Mouse (Mus musculus) layer of hippocampus, postnatal 14 days (tissue): ENCODE measurements around the gene Npr1. TPM values are rescaled to one million over a fixed set of nuclear protein-coding genes. Genes with fewer than 3 reads are reported as not detected.

Source experiments
- DNase-seq, 2 experiments: peaks; one replicate each; pipeline ENCODE4 v3.0.0; 2021 to 2022; ENCODE audit warnings: low spot score in 2 of 2, mixed read lengths in 1 of 2
- long read RNA-seq, 2 experiments: library from polyadenylated mRNA; stranded (forward); transcript quantifications; one replicate each; pipeline ENCODE4 v2.0.0; 2021
- total RNA-seq, 2 experiments: library from RNA; stranded (reverse); gene quantifications; 2 replicates each; pipeline ENCODE4 v1.2.3; 2021

Gene Npr1
- 1 to 10 TPM; 4.2 to 6.5 TPM for total RNA-seq
- long read RNA-seq, experiment 1, full-length matches to known transcripts, result 2 of 3 reads
- long read RNA-seq, experiment 1, partial matches to known transcripts, result 0 of 3 reads
- long read RNA-seq, experiment 1, other reads (novel, unspliced or antisense), result 1 of 3 reads
- long read RNA-seq, experiment 2, full-length matches to known transcripts, result 1 of 3 reads
- long read RNA-seq, experiment 2, partial matches to known transcripts, result 1 of 3 reads
- long read RNA-seq, experiment 2, other reads (novel, unspliced or antisense), result 1 of 3 reads

DNA sequence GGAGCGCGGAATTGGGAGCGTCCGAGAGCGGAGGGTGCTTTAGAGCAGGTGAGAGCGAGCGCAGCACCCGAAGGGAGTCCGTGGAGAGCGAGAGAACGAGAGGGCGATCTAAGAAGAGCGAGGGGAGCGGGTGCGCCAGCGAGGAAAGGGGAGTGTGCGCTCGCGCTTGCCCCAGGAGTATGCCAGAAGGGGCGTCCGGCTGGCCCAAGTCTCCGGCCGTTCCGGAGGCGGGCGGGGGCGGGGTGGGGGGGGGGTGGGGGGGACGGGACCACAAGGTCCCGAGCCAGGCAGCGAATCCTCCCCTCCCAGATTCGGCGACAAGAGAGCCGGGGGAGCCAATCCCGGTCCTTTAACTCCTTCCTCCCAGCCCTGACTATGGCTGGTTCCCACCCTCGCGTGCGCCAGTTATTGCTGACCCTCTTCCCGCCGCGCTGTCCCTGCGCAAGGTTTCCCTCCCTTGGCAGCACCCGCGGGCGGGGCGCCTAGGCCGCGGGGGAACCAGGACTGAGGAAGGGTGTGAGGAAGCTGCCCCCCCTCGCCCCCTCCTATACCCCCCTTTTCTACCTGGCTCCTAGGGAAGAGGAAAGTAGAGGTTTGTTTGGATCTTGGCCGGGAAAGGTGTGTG, at the start of gene Npr1:
TSS of gene Npr1 (minus strand) at position 181 of the 625 bp plus-strand sequence.
- no peak for DNase-seq

DNA sequence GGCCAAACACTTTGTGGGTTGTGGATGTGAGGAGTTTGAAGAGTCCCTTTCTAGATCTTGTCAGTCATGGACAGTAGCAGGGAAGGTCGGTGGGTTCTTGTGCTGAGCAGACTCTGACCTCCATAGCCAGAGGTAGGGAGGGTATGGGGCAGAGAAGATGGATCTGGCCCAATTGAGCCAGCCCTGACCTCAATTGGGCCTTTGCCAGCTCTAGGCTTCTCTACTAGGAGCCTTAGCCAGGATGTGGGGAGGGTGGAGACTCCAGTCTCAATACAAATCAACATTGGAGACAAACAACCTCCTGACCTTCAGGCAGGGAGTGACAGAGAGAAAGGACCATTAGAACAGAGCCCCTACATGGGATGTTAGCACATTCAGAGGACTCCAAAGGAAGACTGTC, 49.6 kb upstream of the Npr1 start:
- DNase-seq, result no peak

DNA sequence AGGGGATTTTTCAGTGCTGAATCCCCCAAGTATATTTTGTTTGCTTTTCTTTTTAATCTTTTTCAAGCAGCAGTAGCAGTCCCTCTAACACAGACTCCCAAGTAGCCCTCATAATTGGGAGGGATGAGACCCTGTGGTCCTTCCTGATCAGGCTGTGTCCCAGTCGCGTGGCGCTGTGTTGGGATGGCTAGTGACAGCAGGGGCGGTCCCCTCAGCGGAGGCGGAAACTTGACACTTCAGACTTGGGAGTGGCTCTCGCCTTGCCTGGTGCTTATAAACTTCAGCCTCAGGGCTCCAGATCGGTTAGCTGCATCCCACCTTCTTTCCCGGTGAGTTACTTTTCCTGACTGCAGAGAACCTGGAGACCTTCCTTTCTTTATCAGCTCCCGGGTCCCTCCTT, 49.0 kb upstream of the Npr1 start:
- no peak for DNase-seq

DNA sequence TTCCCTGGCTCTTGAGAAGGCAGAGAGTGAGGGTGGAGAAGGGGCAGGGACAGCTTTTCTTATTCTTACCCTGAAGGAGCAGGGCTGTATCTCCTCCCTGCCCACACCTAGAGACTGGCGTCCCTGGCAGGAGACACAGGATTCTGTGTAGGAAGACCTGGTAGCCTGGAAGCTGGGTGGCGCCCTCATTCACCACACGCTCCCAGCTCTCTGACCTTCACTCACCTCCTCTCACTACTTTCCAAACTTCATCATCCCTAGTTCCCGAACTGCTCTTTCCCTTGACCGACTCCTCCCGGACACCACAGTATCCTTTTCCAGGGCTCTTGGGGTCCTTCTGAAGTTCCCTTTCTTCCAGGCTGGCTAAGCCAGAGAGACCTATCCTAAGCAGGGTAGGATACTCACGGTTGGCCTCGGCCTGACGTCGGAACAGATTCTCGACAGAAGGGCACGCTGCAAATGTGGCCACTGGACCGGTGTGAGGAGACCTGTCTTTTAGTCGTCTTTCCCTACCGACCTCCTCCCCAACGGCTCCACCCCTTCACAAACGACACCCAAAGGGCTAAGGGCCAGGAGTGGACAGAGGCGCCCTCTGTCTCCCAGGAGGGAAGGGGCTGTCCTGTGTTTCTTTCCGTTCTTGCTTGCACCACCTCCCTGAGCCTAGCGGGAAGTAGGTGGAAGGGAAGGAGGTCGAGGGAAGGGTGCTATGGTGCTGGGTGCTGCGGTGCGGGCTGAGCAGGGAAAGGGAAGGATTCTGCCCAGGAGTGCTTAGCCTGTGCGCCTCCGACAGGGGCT, 48.3 kb upstream of the Npr1 start, which contains the start of the genes S100a1 and S100a13:
TSS of gene S100a1 (minus strand) at position 597 of the 795 bp plus-strand sequence.
TSS of gene S100a13 (plus strand) at position 640 of the 795 bp plus-strand sequence.
- DNase-seq, result peak; percentile 37 to 55

DNA sequence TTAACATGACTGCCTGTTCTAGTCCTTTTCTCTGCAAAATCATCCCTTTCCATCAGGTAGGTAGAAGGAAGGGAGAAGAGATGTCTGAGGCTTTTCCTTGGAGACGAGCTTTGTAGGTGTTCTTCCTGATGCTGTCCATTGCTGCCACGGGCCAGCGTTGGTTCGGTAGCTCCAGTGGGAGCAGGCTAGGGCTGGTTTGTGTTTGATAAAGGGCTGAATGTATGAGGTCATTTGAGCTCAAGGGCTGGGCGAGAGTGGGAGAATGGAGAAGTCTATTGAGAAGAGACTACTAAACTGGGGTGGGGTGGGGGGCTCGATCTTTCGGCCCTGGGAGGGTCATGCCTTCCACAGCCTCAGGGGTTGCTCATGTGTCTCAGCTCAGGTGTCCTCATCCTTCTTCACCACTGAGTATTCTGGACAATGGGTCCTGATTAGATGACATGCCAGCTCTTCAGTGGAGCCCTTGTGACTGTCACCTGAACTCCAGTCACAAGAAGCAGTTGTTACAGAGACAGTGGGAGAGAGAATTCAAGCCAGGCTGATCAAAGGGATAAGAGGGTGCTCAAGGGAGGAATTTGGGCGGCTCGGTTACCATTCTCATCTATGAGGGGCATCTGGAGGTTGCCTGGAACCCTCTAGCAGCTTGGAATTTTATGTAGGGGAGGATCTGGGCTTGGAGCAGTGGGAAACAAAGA, 47.4 kb upstream of the Npr1 start:
- DNase-seq, result no peak

DNA sequence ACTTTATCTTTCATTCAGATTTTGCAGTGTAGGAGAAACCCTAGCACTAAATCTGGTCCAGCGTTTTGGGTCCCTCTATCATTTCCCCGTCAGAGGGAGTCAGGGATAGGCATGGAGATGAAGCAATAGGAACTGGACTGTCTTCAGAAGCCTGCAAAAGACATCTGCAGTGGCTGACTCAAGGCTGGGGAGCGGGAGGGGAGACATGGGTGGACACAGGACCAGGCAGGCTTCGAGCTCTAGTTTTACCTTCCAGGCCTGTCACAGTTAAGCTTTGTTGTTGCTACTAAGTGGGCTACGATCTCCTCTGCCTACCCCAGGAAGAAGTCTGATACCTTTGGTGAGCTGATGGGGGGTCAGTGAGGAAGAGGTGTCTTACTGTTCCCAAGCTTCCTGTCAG, 46.6 kb upstream of the Npr1 start:
- DNase-seq, result no peak

DNA sequence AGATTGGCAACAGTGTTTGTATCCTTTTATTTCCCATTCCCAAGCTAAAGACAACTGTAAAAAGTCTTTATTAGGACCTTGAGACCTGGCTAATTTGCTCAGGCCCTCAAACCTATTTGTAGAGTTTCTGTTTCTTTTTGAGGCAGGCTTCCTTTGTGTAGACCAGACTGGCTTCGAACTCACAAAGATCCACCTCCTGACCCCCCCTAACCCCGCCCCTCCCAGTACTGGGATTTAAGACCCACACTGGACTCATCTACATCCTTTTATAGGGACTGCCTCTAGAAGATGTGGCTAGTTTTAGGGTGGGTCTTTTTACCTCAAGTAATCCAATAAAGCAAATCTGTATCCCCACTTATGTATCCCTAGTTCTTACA, 44.1 kb upstream of the Npr1 start:
- no peak for DNase-seq

DNA sequence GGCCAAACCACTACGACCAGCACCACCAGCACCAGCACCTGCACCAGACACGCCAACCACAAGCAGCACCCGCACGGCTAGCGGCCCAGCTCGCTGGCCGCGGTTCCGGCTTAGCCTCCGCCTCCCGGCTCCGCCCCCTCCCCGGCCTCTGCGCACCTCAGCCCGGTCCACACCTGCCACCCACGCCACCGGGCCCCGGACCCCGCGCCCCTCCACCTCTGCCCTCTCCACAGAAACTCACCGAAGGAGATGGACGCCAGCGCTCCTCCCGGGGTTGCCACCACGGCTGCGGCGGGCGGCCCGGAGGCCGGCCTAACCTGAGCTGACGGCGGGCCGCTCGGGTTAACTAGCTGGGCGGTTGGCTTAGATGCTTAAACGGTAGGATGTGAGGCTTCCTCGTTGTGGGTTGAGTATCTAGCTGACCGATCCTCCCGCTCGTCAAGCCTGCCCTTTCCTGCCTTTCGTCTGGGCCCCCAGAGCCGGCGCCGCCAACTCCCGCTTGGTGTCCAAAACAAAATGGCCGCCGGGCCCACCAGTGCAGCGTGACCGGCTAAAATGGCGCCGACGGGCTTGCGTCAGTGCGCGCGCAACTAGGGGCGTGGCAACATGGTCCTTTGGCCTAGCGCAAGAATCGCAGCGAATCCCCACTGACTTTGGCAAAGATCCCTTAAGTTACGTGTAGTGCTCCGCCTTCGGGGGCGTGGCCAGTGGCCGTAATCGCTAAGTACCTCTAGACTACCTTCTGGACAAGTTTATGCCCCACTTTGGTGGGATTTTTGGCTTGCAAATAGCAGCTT, 43.5 kb upstream of the Npr1 start, which contains the start of gene Chtop:
TSS of gene Chtop (minus strand) at position 549 of the 797 bp plus-strand sequence.
- DNase-seq, result peak; percentile 99 to 100

DNA sequence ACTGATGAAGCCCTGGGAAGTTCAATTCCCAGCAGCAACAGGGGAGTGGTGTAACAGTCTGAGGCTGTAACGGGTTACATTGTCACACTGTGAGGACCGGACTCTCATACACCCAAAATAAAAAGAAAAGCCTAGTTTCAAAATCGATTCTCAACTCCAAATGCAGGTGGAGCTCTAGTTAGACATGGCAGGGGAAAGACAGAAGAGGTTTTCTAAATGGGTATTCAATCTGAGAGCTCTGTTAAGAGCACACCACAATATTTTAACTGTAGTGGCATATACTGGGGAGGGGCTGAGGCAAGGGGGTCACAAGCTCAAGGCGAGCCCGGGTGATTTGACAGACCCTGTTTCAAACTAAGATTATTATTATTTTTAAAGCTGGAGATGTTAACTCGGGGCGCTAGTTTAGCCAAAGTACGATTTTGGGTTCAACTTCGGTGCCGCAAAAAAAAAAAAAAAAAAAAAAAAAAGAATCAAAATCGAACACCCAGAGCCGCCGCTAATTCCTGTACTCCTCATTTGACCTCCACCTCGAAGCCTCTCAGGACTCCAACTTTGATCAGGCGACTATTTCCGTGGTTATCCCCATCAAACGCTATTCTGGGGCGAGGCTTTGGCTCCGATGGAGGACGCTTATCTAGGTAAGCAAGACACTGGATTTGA, 42.8 kb upstream of the Npr1 start:
- no peak for DNase-seq

DNA sequence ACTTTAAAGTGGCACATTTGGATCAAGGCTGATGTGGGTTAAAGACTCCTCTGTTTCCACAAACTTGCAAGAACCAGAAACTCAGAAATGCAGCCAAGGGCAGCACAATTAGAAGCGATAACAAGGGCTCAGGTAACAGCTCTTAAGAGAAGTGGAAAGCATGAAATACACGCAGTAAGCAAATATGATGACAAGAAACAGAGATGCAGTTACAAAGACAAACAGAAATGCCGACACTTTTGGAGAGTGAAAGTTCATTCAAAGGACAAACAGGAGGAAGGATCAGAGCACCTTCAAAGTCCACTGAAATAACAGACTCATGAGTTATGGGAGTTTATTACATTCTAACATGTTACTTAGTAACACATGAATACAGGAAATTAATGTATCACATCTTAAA, 40.7 kb upstream of the Npr1 start:
- DNase-seq, result no peak

DNA sequence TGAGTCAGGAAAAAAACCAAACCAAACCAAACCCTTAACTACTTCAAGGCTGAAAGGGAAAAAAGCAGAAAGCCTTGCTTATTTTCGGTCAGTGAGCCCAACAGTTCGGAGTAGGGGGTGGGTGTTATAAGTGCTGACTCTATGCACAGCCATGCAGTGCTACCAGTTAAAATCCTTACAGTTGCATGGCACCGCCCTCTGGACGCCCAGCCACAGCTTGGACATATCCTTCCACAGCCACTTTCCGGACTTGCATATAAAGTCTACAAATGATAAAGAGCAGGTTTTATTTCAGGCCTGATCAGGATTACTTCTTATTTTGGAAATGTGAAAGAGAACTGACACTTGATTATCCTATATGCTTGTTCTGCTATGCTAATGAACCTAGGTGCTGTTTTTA, 39.5 kb upstream of the Npr1 start:
- DNase-seq, result no peak

DNA sequence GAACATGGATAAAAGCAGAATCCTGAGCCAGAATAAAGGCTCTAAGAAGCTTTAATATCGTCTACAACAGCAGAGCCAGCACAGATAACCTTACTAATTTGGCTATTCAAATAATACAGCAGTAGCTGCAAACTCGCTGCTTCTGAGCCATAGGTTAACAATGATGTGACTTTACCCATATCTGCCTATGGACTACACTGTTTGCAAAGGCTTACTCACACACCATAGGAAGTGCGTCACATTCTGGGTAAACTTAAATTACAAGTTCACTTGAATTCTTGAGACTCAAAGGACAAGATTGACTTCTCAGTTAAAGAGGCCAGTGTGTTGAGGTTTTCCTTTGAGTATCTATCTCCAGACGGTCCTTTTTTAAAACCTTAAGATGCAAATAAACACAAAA, 37.8 kb upstream of the Npr1 start:
- DNase-seq, result no peak

DNA sequence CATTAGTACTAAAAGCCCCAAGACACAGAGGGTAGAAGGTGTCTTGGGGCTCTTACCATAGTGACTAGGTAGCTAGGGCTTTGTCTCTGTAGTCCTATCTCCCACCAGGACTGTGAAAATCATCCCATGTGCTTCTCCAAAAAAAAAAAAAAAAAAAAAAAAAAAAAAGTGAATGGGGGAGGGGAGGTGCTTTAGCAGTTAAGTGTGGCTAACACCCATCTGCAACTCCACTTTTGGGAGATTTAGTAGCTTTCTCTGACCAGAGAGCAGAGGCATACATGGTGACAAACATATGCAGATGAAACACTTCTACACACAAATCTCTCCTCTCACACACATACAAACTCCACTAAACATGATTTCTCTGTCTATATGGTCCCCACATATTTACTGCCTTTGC, 31.9 kb upstream of the Npr1 start:
- DNase-seq, result no peak

DNA sequence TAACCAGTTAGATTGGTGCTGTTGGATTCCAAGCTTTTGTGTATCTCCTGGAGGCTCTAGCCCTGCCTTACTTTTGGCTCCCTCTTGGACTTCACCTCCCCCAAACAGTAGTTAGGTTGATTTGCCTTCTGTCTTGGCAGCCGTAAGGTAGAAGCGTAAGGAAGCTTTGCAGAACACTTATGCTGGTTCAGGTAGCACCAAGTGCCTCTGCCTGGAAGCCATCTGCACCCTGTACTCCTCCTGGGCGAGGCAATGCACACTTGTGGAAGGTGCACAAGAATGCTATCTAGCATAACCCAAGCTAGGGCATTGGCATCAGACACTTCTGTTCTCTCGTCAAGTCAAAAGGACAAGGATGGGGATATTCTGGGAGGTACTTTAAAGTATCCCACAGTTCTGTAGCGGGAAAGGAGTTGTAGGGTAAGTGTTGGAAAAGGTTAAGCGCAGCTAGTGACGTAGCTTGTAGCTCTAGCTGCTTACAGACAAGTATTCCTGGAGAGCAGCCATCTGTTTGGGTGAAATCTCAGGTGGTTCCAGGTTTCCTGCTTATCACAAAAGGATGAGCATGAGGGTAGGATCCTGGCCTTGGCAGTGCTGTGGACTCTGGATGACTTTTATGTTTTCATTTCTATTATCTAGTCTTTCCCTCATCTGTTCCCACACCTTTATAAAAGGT, 30.3 kb upstream of the Npr1 start:
- no peak for DNase-seq

DNA sequence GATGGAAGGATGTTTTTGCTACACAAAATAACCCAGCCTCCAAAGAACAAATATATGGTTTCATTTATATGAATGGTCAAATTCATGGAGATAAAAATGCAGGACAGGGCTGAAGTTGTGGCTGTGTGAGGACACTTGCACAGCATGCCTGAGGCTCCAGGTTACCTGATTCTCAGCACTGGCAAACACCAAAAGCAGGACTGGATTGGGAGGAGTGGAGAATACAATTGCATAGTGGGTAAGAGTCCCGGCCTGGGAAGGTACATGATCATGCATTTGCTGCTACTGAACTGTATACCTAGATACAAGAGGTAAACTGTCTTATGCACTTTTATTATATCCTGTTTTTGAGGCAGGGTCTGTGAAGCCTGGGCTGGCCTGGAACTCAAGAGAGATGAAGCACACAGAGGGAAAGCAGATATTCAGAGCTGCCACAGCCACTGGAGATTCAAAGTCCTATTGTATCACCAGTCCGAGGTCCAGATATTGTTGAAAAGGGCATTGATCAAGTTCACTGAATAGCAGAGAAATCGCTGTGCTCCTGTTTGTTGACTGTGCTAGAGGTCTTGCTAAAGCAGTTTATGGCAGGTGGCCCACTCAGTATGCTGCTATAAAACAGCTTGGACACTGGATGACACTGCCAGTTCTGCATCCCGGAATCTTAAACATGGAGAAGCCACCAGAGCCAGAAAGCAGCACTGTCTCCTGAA, 28.3 kb upstream of the Npr1 start:
- DNase-seq, result no peak

DNA sequence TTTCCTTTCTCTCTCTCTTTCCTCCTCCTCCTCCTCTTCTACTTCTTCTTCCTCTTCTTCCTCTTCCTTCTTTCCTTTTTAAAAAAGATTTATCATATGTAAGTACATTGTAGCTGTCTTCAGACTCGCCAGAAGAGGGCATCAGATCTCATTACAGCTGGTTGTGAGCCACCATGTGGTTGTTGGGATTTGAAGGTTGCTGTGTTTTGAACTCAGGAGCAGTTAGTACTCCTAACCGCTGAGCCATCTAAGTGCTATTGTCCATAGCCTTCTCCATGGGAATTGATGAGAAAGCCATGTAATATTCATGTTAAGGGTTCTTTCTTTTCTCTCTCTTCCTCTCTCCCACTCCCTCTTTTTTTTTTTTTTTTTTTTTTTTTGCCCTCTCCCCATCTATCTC, 25.7 kb upstream of the Npr1 start:
- peak in 1 of 2 experiments; percentile 58 for DNase-seq

DNA sequence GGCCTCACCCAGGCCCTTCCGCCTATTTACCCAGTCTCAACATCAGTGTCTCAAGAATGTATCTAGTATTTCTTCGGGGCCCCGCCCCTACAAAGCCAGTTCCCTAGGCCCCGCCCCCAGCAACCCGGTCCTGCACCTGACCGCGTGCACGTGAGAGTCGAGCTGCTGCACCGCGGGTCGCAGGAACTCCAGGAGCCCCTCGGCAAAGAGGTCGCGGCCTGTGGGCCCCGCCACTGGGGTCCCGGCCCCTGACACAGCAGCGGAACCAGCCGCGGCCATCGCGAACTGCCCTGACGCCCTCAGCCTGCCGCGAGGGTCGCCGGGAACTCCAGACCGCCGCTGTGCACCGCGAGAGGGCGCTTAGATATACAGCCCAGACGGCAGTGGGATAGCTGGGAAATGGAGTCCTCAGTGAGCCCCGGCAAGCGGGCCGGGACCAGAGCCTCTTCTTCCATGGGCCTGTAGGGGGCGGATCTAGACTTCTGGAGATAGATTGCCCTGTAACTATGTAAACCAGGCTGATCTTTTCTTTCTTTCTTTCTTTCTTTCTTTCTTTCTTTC, 25.1 kb upstream of the Npr1 start, which contains the start of gene Snapin:
TSS of gene Snapin (minus strand) at position 338 of the 561 bp plus-strand sequence.
- peak; percentile 95 to 96 for DNase-seq

DNA sequence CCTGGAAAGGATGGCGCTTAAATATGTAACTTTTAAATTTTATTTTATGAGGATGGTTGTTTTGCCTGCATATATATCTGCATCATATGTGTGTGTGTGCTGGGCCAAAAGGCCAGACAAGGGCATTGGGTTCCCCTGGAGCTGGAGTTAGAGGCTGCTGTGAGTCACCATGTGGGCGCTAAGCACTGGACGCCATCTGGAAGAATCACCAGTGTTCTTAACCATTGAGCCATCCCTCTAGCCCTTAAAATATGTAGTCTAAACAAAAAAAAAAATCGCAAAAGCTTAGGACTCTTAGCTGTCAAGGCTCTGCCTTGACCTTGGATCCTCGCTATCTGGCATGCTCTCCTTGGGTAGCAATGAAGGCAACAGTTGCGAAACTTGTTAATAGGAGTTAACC, 22.9 kb upstream of the Npr1 start:
- no peak for DNase-seq
